Mouse (Mus musculus) heart, embryonic 11.5 days (tissue): ENCODE data around the gene Slc24a3. TPM values are rescaled to one million over a fixed set of nuclear protein-coding genes. Genes with fewer than 3 reads are reported as not detected.
A peak's percentile ranks its signal among the peaks of the same experiment; 100 is the strongest.

Experiments
- ATAC-seq: fragments of 200-750 bp; cut with Nextera tagmentation; replicated peaks from 2 replicates; pipeline ENCODE4 v1.8.0; 2017; ENCODE audit warnings: moderate library complexity; ENCODE audit not compliant: insufficient number of reproducible peaks, low FRiP score, low TSS enrichment
- H3K27ac ChIP-seq: fragments of 300-500 bp; sonication (generic); 2 replicates; pipeline ENCODE4 v1.5.1; 2014; ENCODE audit warnings: mild to moderate bottlenecking, low read depth, low read length
- H3K27me3 ChIP-seq: fragments of 300-500 bp; sonication (generic); 2 replicates; pipeline ENCODE4 v1.6.1; 2014; ENCODE audit warnings: mild to moderate bottlenecking, low read length, mixed read lengths; ENCODE audit not compliant: control insufficient read depth, insufficient read depth
- H3K36me3 ChIP-seq: fragments of 300-500 bp; sonication (generic); 2 replicates; pipeline ENCODE4 v1.6.1; 2014; ENCODE audit warnings: mild to moderate bottlenecking, low read length, moderate library complexity, mixed read lengths; ENCODE audit not compliant: control insufficient read depth, insufficient read depth
- H3K4me1 ChIP-seq: fragments of 300-500 bp; sonication (generic); 2 replicates; pipeline ENCODE4 v1.6.1; 2014; ENCODE audit warnings: low read length; ENCODE audit not compliant: control insufficient read depth, insufficient read depth
- H3K4me2 ChIP-seq: fragments of 300-500 bp; sonication (generic); 2 replicates; pipeline ENCODE4 v1.6.1; 2014; ENCODE audit warnings: mild to moderate bottlenecking, moderate library complexity
- H3K4me3 ChIP-seq: fragments of 300-500 bp; sonication (generic); 2 replicates; pipeline ENCODE4 v1.5.1; 2014; ENCODE audit warnings: low read depth, low read length
- H3K9ac ChIP-seq: fragments of 300-500 bp; sonication (generic); 2 replicates; pipeline ENCODE4 v1.6.1; 2014; ENCODE audit warnings: mild to moderate bottlenecking, low read depth, low read length, moderate library complexity
- H3K9me3 ChIP-seq: fragments of 300-500 bp; sonication (generic); replicated peaks from 2 replicates; pipeline ENCODE4 v1.6.1; 2016; ENCODE audit warnings: low read length; ENCODE audit not compliant: control insufficient read depth
- WGBS: fragments of 180-500 bp; shearing (Covaris S2); extraction: QIAGEN DNeasy Blood & Tissue Kit; methylation state at CpG from one replicate; pipeline ENCODE4 v1.1.7; 2014; ENCODE audit not compliant: insufficient replicate concordance; 5-methylcytosine and 5-hydroxymethylcytosine counted together
- polyA plus RNA-seq: library from polyadenylated mRNA; unstranded; fragments of >200 nt; fragmentation: Nextera tagmentation; extraction: Ambion mirVana; gene quantifications from 2 replicates; pipeline ENCODE4 v1.2.1, GENCODE M21; 2014

Gene Slc24a3
- polyA plus RNA-seq, 1 experiment from 2014 or later: 1.7 TPM

DNA sequence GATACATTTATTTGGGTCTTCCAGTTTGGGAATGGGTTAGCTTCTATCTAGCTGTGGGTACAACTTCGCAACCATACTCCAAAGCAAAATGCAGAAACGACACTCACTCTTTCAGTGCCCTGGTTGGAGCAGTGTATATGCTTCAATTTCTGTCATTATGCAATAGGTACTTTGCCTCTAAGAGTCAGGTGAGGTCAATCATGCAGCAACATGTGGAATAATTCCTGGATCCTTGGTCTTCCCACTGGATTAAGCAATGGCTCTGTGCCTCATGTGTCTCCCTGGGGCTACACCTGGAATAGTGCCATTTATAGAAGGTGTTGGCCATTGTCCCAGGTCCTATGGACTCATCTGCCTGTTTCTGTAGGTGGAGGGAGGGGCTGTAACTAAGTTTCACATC lies 49.9 kb downstream of the Slc24a3 start:
- Histone ChIP-seq H3K4me2 (no peak overlapping the region), H3K27me3 (no peaks in the 10 kb centered on the region), H3K27ac (no peak overlapping the region), H3K9ac (no peak overlapping the region), H3K4me3 (no peak overlapping the region), H3K9me3 (no peaks in the 10 kb centered on the region), H3K36me3 (no peaks in the 10 kb centered on the region), H3K4me1 (no peaks in the 10 kb centered on the region)
- 93% methylated on average over 2 of the region's 2 CpGs for WGBS
- no peak for ATAC-seq

DNA sequence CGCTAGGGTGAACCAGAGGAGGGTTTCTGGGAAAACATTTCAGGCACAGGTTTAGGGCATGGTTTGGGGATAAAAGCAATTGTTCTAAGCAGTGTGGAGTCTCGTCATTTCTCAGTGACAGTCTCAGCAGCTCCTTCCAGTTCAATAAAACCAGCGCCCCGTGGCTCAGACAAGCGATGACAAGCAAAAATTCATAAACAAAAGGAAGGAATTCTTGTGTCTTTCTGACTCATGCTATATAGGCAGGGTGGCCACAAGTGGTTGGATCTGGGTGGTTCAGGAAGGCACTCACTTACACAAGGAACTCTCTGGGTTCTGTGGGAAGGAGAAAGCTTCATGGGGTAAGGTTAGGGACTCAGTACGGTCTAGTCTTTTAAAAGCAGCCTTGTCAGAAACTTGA lies 51.7 kb downstream of the Slc24a3 start:
- Histone ChIP-seq H3K4me1 (no peaks in the 10 kb centered on the region), H3K9me3 (no peaks in the 10 kb centered on the region), H3K36me3 (no peaks in the 10 kb centered on the region), H3K4me2 (no peak overlapping the region), H3K4me3 (no peak overlapping the region), H3K9ac (no peak overlapping the region), H3K27ac (no peak overlapping the region), H3K27me3 (no peaks in the 10 kb centered on the region)
- WGBS: 77% methylated on average over 6 of the region's 6 CpGs
- ATAC-seq: no peak

DNA sequence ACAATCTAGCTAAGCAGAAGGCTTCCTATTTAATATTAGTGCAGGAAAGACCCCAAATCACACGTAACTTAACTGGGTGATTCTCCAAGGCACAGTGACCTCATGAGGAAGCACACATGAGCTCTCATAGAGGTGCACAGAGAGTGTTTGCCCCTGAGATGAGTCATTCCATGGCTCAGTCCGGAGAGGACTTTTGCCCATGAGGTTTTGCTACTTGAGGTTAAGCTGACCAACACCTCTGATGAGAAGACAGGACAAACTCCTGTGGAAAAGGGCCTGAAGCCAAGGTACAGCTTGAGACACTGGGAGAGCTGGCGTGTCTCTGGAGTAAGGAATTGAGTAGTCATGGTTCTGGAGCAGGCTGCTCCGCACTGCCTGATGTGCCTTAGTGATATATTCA lies 56.1 kb downstream of the Slc24a3 start:
- WGBS: 82% methylated on average over 4 of the region's 4 CpGs
- no peak overlapping the region for H3K4me3 ChIP-seq
- H3K27me3 ChIP-seq: no peaks in the 10 kb centered on the region
- no peaks in the 10 kb centered on the region for H3K9me3 ChIP-seq
- H3K36me3 ChIP-seq: no peaks in the 10 kb centered on the region
- peaks cover 7% of the 10 kb centered on the region; the same call in 1 of the 2 replicates for H3K4me1 ChIP-seq
- no peak overlapping the region for H3K27ac ChIP-seq
- no peak overlapping the region for H3K4me2 ChIP-seq
- ATAC-seq: no peak
- no peak overlapping the region for H3K9ac ChIP-seq

DNA sequence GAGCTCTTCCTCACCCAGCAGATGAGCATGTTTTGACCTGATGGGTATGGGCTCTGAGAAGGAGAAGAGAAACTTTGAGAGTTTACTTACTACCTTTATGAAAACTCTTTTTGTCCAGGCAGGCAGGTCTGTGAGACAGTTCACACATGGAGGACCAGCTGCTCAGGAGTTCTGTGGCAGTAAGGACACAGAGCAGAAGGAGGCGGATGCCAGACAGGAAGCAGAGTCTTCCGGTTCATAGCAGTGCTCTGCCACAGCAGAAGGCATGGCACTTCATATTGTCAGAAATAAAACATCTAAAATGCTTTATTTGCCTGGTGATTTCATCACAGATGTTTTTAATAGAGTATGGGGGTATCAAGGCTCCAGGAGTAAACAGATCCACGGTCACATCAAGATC lies 58.1 kb downstream of the Slc24a3 start:
- ATAC-seq: no peak
- no peak overlapping the region for H3K27ac ChIP-seq

DNA sequence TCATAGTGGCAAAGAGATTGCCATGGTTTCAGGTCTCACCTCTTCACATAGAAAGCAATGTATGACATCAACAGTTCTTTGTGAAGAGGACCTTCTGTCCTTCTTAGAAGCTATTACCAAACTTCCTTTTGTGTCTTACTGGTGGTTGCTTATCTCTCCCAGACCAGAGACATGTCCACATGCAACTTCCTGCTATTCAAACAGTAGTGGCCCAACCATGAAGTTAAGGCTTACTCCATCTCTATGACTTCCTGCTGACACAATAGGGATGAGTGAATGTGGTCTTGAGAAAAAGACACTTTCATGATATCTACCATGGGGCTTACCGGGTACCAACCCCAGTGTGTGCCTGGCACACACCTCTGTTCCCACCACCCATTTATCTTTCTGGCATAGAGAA lies 58.5 kb downstream of the Slc24a3 start:
- no peak overlapping the region for H3K4me2 ChIP-seq
- no peaks in the 10 kb centered on the region for H3K36me3 ChIP-seq
- H3K9me3 ChIP-seq: no peaks in the 10 kb centered on the region
- no peak overlapping the region for H3K4me3 ChIP-seq
- 0 out of 2 replicates have a peak overlapping the region, but pooled peaks have one; percentile 31 for H3K27ac ChIP-seq
- no peak overlapping the region for H3K9ac ChIP-seq
- H3K4me1 ChIP-seq: peaks cover 7% of the 10 kb centered on the region; the same call in 1 of the 2 replicates
- no peak for ATAC-seq
- 76% methylated on average over 1 of the region's 1 CpGs for WGBS
- no peaks in the 10 kb centered on the region for H3K27me3 ChIP-seq

More for the DNA sequence above, 58.1 kb downstream of the Slc24a3 start:
- WGBS: 67% methylated on average over 3 of the region's 3 CpGs
- Histone ChIP-seq H3K9me3 (no peaks in the 10 kb centered on the region), H3K4me2 (no peak overlapping the region), H3K9ac (no peak overlapping the region), H3K27me3 (no peaks in the 10 kb centered on the region), H3K4me1 (peaks cover 7% of the 10 kb centered on the region; the same call in 1 of the 2 replicates), H3K4me3 (no peak overlapping the region), H3K36me3 (no peaks in the 10 kb centered on the region)

DNA sequence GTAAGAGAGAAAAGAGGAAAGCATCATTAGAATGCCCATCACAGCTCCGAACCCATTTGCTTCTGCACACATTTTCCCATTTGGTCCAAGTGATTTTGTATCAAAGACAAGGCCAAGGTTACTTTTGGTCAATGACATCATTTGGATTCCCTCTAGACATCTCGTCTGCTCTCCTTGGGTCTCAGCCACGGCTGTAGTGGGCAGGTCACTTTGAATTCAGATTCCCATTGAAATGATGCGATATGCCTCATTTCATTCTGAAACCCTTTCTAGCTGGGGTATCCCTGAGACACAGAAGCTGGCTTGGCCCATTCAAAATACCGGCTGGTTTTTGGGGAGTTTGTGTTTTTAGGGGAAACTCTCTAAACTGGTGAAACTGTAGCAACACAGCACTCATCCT lies 59.8 kb downstream of the Slc24a3 start:
- Histone ChIP-seq H3K9ac (no peak overlapping the region), H3K27ac (no peak overlapping the region), H3K9me3 (no peaks in the 10 kb centered on the region), H3K36me3 (no peaks in the 10 kb centered on the region), H3K4me3 (no peak overlapping the region), H3K4me1 (peaks cover 7% of the 10 kb centered on the region; the same call in 1 of the 2 replicates), H3K27me3 (no peaks in the 10 kb centered on the region), H3K4me2 (no peak overlapping the region)
- 80% methylated on average over 5 of the region's 5 CpGs for WGBS
- ATAC-seq: no peak

DNA sequence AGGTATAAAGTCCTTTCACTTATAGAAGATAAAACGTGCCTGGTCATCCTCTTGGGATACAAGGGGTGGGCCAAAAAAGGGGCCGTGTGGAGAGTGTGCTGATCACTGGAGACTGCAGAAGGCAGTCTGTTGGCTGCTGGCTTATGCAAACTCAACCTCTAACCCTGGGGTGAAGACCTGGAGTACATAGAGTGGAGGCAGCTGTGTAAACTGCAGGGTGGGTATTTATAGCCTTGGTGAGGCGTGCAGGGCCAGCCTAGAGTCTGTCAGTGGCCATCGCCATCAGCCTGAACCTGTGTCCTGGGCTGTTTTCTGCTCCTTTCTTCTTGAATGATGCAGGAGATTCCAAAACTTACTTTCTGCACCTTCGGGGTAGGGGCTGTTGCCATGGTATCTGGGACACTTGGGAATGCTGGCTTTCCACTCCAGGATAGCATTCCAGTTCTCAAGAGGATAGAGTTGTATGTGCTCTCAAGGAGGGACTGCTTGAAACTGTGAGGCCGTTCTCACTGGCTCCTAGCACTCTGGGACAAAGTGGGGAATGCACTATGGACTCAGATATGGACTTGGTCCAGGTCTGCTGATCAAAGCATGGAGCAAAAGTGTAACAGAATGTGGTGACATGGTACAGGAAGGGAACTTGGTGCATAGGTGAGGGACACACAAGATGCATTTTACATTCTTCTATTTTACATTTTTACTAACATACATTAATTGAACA lies 65.4 kb downstream of the Slc24a3 start:
- Histone ChIP-seq H3K36me3 (no peaks in the 10 kb centered on the region), H3K27me3 (no peaks in the 10 kb centered on the region), H3K9ac (no peak overlapping the region), H3K4me3 (no peak overlapping the region), H3K9me3 (no peaks in the 10 kb centered on the region), H3K4me1 (peaks cover 20% of the 10 kb centered on the region), H3K4me2 (peak overlapping the region; percentile 34), H3K27ac (peak overlapping the region; percentile 18)
- 20% methylated on average over 6 of the region's 6 CpGs for WGBS
- ATAC-seq: peak; percentile 59

DNA sequence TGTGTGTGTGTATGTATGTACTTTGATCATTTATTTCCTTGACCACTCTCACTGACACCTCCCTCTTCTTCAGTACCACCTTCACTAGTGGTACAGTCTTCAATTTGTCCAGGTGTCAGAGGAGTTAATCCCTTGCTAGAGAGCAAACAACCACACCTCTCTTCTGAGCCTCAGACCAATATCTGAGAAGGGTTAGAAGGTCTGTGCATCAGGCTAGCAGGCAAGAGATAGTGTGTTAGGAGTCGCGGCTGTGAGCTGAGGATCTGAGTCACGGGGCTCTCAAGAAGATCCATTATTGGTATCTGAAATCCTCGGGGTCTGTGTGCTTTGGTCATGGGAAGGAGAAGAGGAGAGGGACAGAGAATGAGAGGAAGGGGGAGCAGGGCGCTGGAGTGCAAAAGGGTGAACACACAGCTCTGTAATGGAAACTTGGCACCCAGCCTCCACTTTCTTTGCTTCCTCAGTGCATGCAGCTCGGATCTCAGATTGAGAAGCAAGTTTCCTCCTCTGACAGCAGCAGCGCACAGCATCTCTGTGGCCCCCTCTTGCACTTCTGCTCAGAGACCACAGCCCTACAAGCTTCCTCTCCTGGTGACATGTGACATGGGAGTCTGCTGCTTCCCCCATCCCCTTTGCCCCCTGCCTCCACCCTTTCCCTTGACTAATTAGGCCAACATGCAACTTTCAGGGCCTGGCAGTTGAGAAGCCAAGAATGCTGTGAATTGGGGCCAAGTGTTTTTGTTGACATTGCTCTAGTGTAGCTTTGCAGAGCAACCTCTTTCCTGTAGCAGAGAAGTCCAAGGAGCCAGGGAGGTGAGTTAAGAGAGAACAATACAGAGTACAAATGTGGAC lies 66.2 kb downstream of the Slc24a3 start:
- Histone ChIP-seq H3K9me3 (no peaks in the 10 kb centered on the region), H3K9ac (no peak overlapping the region), H3K4me2 (peak overlapping the region; percentile 4; the same call in 1 of the 2 replicates), H3K4me1 (peaks cover 20% of the 10 kb centered on the region), H3K27me3 (no peaks in the 10 kb centered on the region), H3K27ac (peak overlapping the region; percentile 18), H3K4me3 (no peak overlapping the region), H3K36me3 (no peaks in the 10 kb centered on the region)
- 29% methylated on average over 7 of the region's 7 CpGs for WGBS
- 0 out of 2 replicates have a peak, but pooled peaks have one; percentile 67 for ATAC-seq
